Mouse (Mus musculus): Measurements from ENCODE around the gene Spi1.
A peak's percentile ranks its signal among the peaks of the same experiment; 100 is the strongest.
"Not testable (repeated sequence)": the region's sequence is repeated elsewhere in the genome, so short reads cannot be mapped to it uniquely, and the experiment has no call there.

Gene Spi1

GRCm38 (mm10) chr2:91081775-91082695 is at the start of gene Spi1:
TSS of gene Spi1 (plus strand) at chr2:91082390.
- no peak for DNase-seq (ENCODE audit: low read depth, low spot score)

GRCm38 (mm10) chr2:91033000-91033399 is 49.2 kb upstream of the Spi1 start:
- DNase-seq (ENCODE audit: low read depth, low spot score): no peak

- no peak for DNase-seq (ENCODE audit: low read depth, low spot score)
These were observed 46.8 kb upstream of the Spi1 start, which contains the start of gene Rapsn for GRCm38 (mm10) chr2:91035385-91035784. TSS of gene Rapsn (plus strand) at chr2:91035620.

- no peak for DNase-seq (ENCODE audit: low read depth, low spot score)
These were observed 40.4 kb upstream of the Spi1 start for GRCm38 (mm10) chr2:91041786-91042185.

GRCm38 (mm10) chr2:91042651-91043398 is 39.4 kb upstream of the Spi1 start:
- no peak for DNase-seq (ENCODE audit: low read depth, low spot score)

- DNase-seq (ENCODE audit: low read depth, low spot score): no peak
These were observed 37.5 kb upstream of the Spi1 start for GRCm38 (mm10) chr2:91044727-91045126.

GRCm38 (mm10) chr2:91045805-91046204 is 36.4 kb upstream of the Spi1 start:
- DNase-seq (ENCODE audit: low read depth, low spot score): not testable (repeated sequence)

- DNase-seq (ENCODE audit: low read depth, low spot score): no peak
These were observed 34.8 kb upstream of the Spi1 start for GRCm38 (mm10) chr2:91047359-91047758.

- no peak for DNase-seq (ENCODE audit: low read depth, low spot score)
These were observed 30.3 kb upstream of the Spi1 start for GRCm38 (mm10) chr2:91051917-91052316.

GRCm38 (mm10) chr2:91052752-91053151 is 29.4 kb upstream of the Spi1 start:
- no peak for DNase-seq (ENCODE audit: low read depth, low spot score)

- DNase-seq (ENCODE audit: low read depth, low spot score): no peak
These were observed 28.8 kb upstream of the Spi1 start for GRCm38 (mm10) chr2:91053181-91053933.

GRCm38 (mm10) chr2:91053934-91054382 is 28.2 kb upstream of the Spi1 start, which contains the start of gene Psmc3:
TSS of gene Psmc3 (plus strand) at chr2:91054009.
- peak; percentile 90 for DNase-seq (ENCODE audit: low read depth, low spot score)

GRCm38 (mm10) chr2:91058435-91058834 is 23.8 kb upstream of the Spi1 start:
- no peak for DNase-seq (ENCODE audit: low read depth, low spot score)

- no peak for DNase-seq (ENCODE audit: low read depth, low spot score)
These were observed 22.8 kb upstream of the Spi1 start for GRCm38 (mm10) chr2:91059376-91059775.

- peak; percentile 82 for DNase-seq (ENCODE audit: low read depth, low spot score)
These were observed 21.4 kb upstream of the Spi1 start for GRCm38 (mm10) chr2:91060544-91061355.

GRCm38 (mm10) chr2:91061849-91062481 is 20.2 kb upstream of the Spi1 start:
- DNase-seq (ENCODE audit: low read depth, low spot score): no peak

- DNase-seq (ENCODE audit: low read depth, low spot score): no peak
These were observed 19.2 kb upstream of the Spi1 start for GRCm38 (mm10) chr2:91062779-91063606.

GRCm38 (mm10) chr2:91064211-91064610 is 18.0 kb upstream of the Spi1 start:
- DNase-seq (ENCODE audit: low read depth, low spot score): no peak

GRCm38 (mm10) chr2:91065544-91065943 is 16.6 kb upstream of the Spi1 start:
- no peak for DNase-seq (ENCODE audit: low read depth, low spot score)

All from telencephalon, adult 2 months (tissue).